Mouse (Mus musculus) forebrain, embryonic 13.5 days (tissue): ENCODE results near the gene Sh3pxd2a. TPM values are rescaled to one million over a fixed set of nuclear protein-coding genes. Genes with fewer than 3 reads are reported as not detected.

ENCODE experiments used
- ATAC-seq: fragments of 200-750 bp; cut with Nextera tagmentation; 2 replicates; pipeline ENCODE4 v1.8.0; 2017
- H3K27ac ChIP-seq: fragments of 300-500 bp; sonication (generic); 2 replicates; pipeline ENCODE4 v1.5.1; 2015; ENCODE audit warnings: inconsistent platforms, mild to moderate bottlenecking, moderate library complexity
- H3K27me3 ChIP-seq: fragments of 300-500 bp; sonication (generic); 2 replicates; pipeline ENCODE4 v1.6.1; 2015; ENCODE audit warnings: mild to moderate bottlenecking, inconsistent platforms
- H3K36me3 ChIP-seq: fragments of 300-500 bp; sonication (generic); 2 replicates; pipeline ENCODE4 v1.6.1; 2015; ENCODE audit warnings: mild to moderate bottlenecking, inconsistent platforms; ENCODE audit not compliant: poor library complexity, severe bottlenecking
- H3K4me1 ChIP-seq: fragments of 300-500 bp; sonication (generic); 2 replicates; pipeline ENCODE4 v1.6.1; 2015; ENCODE audit warnings: inconsistent platforms
- H3K4me2 ChIP-seq: fragments of 300-500 bp; sonication (generic); 2 replicates; pipeline ENCODE4 v1.6.1; 2015; ENCODE audit warnings: inconsistent platforms, mild to moderate bottlenecking, moderate library complexity
- H3K4me3 ChIP-seq: fragments of 300-500 bp; sonication (generic); 2 replicates; pipeline ENCODE4 v1.5.1; 2015; ENCODE audit warnings: mild to moderate bottlenecking, inconsistent platforms
- H3K9ac ChIP-seq: fragments of 300-500 bp; sonication (generic); 2 replicates; pipeline ENCODE4 v1.6.1; 2015; ENCODE audit warnings: mild to moderate bottlenecking, inconsistent platforms
- H3K9me3 ChIP-seq: fragments of 300-500 bp; sonication (generic); replicated peaks from 2 replicates; pipeline ENCODE4 v1.6.1; 2016; ENCODE audit warnings: inconsistent platforms
- WGBS: fragments of 180-500 bp; shearing (Covaris S2); methylation state at CpG from one replicate; pipeline ENCODE4 v1.1.7; 2015; 5-methylcytosine and 5-hydroxymethylcytosine counted together
- polyA plus RNA-seq: library from polyadenylated mRNA; unstranded; fragments of >200 nt; fragmentation: Nextera tagmentation; extraction: Ambion mirVana; gene quantifications from 2 replicates; pipeline ENCODE4 v1.2.1, GENCODE M21; 2015

The Sh3pxd2a gene
- polyA plus RNA-seq, 1 experiment from 2014 or later, result 3.6 TPM

GRCm38 (mm10) chr19:47412566-47413248 is 51.5 kb downstream of the Sh3pxd2a start:
- Histone ChIP-seq H3K4me1 (no peaks in the 10 kb centered on the region), H3K4me2 (no peak overlapping the region), H3K27me3 (no peaks in the 10 kb centered on the region), H3K9me3 (0 out of 2 replicates have a peak, but pooled peaks cover 5% of the 10 kb centered on the region), H3K9ac (no peak overlapping the region), H3K4me3 (no peak overlapping the region), H3K36me3 (no peaks in the 10 kb centered on the region), H3K27ac (no peak overlapping the region)
- no peak for ATAC-seq
- WGBS, result 80% methylated on average over 11 of the region's 11 CpGs

DNA sequence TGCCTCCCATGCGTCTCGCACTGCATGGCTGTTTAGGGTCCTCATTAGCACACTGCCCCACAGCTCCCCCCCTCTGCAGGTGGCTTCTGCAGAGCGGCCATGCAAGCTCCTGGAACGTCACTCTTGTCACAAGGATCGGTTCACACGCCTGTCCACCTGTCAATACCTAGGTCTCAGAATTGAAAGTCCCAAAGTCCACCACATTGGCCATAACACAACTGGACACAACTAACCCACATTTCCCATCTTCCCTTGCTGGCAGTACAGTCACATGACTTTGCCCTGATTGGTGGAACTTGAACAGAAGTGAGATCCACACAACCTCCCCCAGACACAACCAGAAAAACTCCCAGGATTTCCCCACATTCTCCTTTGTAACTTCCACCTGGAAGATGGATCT is 53.9 kb downstream of the Sh3pxd2a start:
- Histone ChIP-seq H3K27ac (no peak overlapping the region), H3K9me3 (0 out of 2 replicates have a peak, but pooled peaks cover 5% of the 10 kb centered on the region), H3K4me2 (no peak overlapping the region), H3K4me3 (no peak overlapping the region), H3K27me3 (no peaks in the 10 kb centered on the region), H3K9ac (no peak overlapping the region), H3K4me1 (no peaks in the 10 kb centered on the region), H3K36me3 (no peaks in the 10 kb centered on the region; the same call in 1 of the 2 replicates)
- 90% methylated on average over 6 of the region's 6 CpGs for WGBS
- ATAC-seq, result no peak

GRCm38 (mm10) chr19:47409142-47409541 is 55.1 kb downstream of the Sh3pxd2a start:
- Histone ChIP-seq H3K9me3 (0 out of 2 replicates have a peak, but pooled peaks cover 5% of the 10 kb centered on the region), H3K27me3 (no peaks in the 10 kb centered on the region), H3K4me1 (no peaks in the 10 kb centered on the region), H3K36me3 (no peaks in the 10 kb centered on the region; the same call in 1 of the 2 replicates), H3K27ac (no peak overlapping the region), H3K4me2 (no peak overlapping the region), H3K9ac (no peak overlapping the region), H3K4me3 (no peak overlapping the region)
- ATAC-seq, result no peak

- no peak for ATAC-seq
- H3K9ac ChIP-seq, result no peak overlapping the region
These were observed 55.5 kb downstream of the Sh3pxd2a start for GRCm38 (mm10) chr19:47408656-47409055.

DNA sequence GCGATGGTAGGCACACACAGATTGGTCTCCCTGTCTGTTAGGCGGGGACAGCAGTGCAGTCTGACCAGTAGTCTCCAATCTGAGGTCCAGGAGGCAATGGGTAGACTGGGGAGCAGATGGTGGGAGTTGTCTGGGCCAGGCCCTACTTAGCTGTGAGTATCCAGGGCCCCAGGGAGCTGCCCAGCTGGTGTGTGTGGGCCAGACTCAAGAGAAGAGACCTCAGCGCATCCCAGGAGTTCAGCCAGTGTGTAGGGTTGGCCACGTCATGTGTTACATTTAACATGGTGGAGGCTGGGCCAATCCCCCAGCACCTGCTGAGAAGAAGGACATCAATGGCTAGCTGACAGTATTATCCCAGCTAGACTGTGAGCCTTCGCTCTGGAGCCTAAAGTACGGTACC is 56.9 kb downstream of the Sh3pxd2a start:
- Histone ChIP-seq H3K27ac (no peak overlapping the region), H3K27me3 (no peaks in the 10 kb centered on the region), H3K9me3 (0 out of 2 replicates have a peak, but pooled peaks cover 5% of the 10 kb centered on the region), H3K4me2 (no peak overlapping the region), H3K4me1 (no peaks in the 10 kb centered on the region), H3K9ac (no peak overlapping the region), H3K36me3 (no peaks in the 10 kb centered on the region; the same call in 1 of the 2 replicates), H3K4me3 (no peak overlapping the region)
- 90% methylated on average over 6 of the region's 6 CpGs for WGBS
- no peak for ATAC-seq

More at GRCm38 (mm10) chr19:47408656-47409055, 55.5 kb downstream of the Sh3pxd2a start:
- Histone ChIP-seq H3K27ac (no peak overlapping the region), H3K4me2 (no peak overlapping the region), H3K27me3 (no peaks in the 10 kb centered on the region), H3K4me1 (no peaks in the 10 kb centered on the region), H3K36me3 (no peaks in the 10 kb centered on the region; the same call in 1 of the 2 replicates), H3K9me3 (0 out of 2 replicates have a peak, but pooled peaks cover 5% of the 10 kb centered on the region), H3K4me3 (no peak overlapping the region)
- WGBS, result 83% methylated on average over 7 of the region's 7 CpGs

DNA sequence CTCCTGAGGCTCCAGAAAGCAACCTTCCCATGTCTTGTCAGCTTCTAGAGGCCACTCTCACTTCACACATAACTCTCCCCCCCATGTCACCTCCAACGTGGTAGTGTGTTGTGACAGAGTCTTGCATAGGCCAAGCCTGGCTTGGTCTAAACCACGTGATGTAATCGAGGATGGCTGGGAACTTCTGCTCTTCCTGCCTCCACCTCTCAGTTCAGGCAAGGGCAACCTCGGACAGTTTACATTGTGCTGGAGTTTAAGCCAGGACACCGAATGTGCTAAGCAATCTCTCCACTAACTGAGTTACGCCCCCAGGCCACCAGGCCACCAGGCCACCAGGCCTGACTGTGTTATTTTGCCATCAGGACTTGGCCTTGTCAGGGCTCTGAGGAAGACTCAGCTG is 57.7 kb downstream of the Sh3pxd2a start:
- 82% methylated on average over 6 of the region's 6 CpGs for WGBS
- no peak for ATAC-seq
- no peaks in the 10 kb centered on the region for H3K27me3 ChIP-seq

GRCm38 (mm10) chr19:47405548-47405947 is 58.7 kb downstream of the Sh3pxd2a start:
- Histone ChIP-seq H3K4me1 (no peaks in the 10 kb centered on the region), H3K27me3 (no peaks in the 10 kb centered on the region), H3K36me3 (no peaks in the 10 kb centered on the region; the same call in 1 of the 2 replicates), H3K4me3 (no peak overlapping the region), H3K9ac (no peak overlapping the region), H3K27ac (no peak overlapping the region), H3K4me2 (no peak overlapping the region), H3K9me3 (0 out of 2 replicates have a peak, but pooled peaks cover 5% of the 10 kb centered on the region)
- WGBS, result 92% methylated on average over 8 of the region's 8 CpGs
- no peak for ATAC-seq

More for the DNA sequence above, 57.7 kb downstream of the Sh3pxd2a start:
- Histone ChIP-seq H3K36me3 (no peaks in the 10 kb centered on the region; the same call in 1 of the 2 replicates), H3K9ac (no peak overlapping the region), H3K27ac (no peak overlapping the region), H3K4me1 (no peaks in the 10 kb centered on the region), H3K4me3 (no peak overlapping the region), H3K4me2 (no peak overlapping the region), H3K9me3 (0 out of 2 replicates have a peak, but pooled peaks cover 5% of the 10 kb centered on the region)

- Histone ChIP-seq H3K36me3 (no peaks in the 10 kb centered on the region; the same call in 1 of the 2 replicates), H3K4me1 (no peaks in the 10 kb centered on the region), H3K4me2 (no peak overlapping the region), H3K4me3 (no peak overlapping the region), H3K27me3 (no peaks in the 10 kb centered on the region), H3K9me3 (0 out of 2 replicates have a peak, but pooled peaks cover 5% of the 10 kb centered on the region), H3K27ac (no peak overlapping the region), H3K9ac (no peak overlapping the region)
- WGBS, result 43% methylated on average over 3 of the region's 3 CpGs
- no peak for ATAC-seq
These were observed 60.5 kb downstream of the Sh3pxd2a start for GRCm38 (mm10) chr19:47403391-47404379.

GRCm38 (mm10) chr19:47402976-47403375 is 61.2 kb downstream of the Sh3pxd2a start:
- no peaks in the 10 kb centered on the region; the same call in 1 of the 2 replicates for H3K36me3 ChIP-seq
- ATAC-seq, result no peak
- H3K27me3 ChIP-seq, result no peaks in the 10 kb centered on the region
- no peak overlapping the region for H3K4me2 ChIP-seq
- H3K9me3 ChIP-seq, result 0 out of 2 replicates have a peak, but pooled peaks cover 2% of the 10 kb centered on the region
- H3K4me1 ChIP-seq, result no peaks in the 10 kb centered on the region
- H3K9ac ChIP-seq, result no peak overlapping the region
- no peak overlapping the region for H3K27ac ChIP-seq
- no peak overlapping the region for H3K4me3 ChIP-seq
- 48% methylated on average over 6 of the region's 6 CpGs for WGBS

GRCm38 (mm10) chr19:47402544-47402943 is 61.7 kb downstream of the Sh3pxd2a start:
- no peak overlapping the region for H3K4me3 ChIP-seq
- no peak overlapping the region for H3K4me2 ChIP-seq
- H3K4me1 ChIP-seq, result no peaks in the 10 kb centered on the region
- WGBS, result 84% methylated on average over 4 of the region's 4 CpGs
- no peaks in the 10 kb centered on the region for H3K27me3 ChIP-seq
- H3K9me3 ChIP-seq, result no peaks in the 10 kb centered on the region
- H3K27ac ChIP-seq, result no peak overlapping the region
- H3K36me3 ChIP-seq, result no peaks in the 10 kb centered on the region; the same call in 1 of the 2 replicates
- no peak for ATAC-seq
- no peak overlapping the region for H3K9ac ChIP-seq

DNA sequence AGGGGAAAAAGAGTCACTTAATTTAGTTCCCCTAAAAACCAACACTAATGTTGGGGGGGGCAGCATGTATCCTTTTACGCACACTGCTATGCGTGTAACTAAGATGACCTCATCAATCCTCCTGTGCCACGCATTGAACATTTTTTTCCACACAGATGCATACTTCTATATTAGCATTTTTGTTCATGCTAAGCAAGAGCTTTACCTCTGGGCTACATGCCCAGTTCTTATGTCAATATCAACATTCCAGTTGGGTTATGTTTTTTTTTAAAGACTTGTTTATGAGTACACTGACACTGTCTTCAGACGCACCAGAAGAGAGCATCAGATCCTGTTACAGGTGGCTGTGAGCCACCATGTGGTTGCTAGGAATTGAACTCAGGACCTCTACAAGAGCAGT is 64.5 kb downstream of the Sh3pxd2a start:
- no peak overlapping the region for H3K9ac ChIP-seq
- no peak overlapping the region for H3K27ac ChIP-seq
- no peaks in the 10 kb centered on the region for H3K4me1 ChIP-seq
- no peak overlapping the region for H3K4me3 ChIP-seq
- H3K36me3 ChIP-seq, result no peaks in the 10 kb centered on the region
- no peaks in the 10 kb centered on the region for H3K27me3 ChIP-seq
- H3K9me3 ChIP-seq, result no peaks in the 10 kb centered on the region
- 88% methylated on average over 4 of the region's 4 CpGs for WGBS
- ATAC-seq, result no peak
- H3K4me2 ChIP-seq, result no peak overlapping the region

DNA sequence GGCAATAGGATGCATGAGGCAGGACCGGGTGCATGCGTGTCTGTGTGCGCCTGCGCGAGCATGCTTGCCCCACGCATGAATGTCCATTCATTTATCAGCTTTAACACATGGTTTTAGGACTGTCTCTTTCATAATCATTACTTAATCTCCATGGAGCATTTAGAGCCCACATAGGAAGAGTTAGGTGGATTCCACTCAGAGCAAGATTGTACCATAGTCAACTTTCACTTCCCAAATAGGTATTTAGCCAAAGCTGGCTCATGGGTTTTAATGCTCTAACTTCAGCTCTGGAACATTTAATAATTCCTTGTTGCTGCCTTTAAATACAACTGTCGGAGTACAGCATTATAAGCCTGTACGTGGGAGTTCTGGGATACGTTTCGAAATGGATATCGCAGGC is 65.2 kb downstream of the Sh3pxd2a start:
- H3K9ac ChIP-seq, result no peak overlapping the region
- H3K9me3 ChIP-seq, result no peaks in the 10 kb centered on the region
- WGBS, result 95% methylated on average over 11 of the region's 11 CpGs
- H3K27me3 ChIP-seq, result no peaks in the 10 kb centered on the region
- ATAC-seq, result no peak
- no peaks in the 10 kb centered on the region for H3K4me1 ChIP-seq
- H3K4me2 ChIP-seq, result no peak overlapping the region
- no peak overlapping the region for H3K4me3 ChIP-seq
- H3K27ac ChIP-seq, result no peak overlapping the region
- no peaks in the 10 kb centered on the region for H3K36me3 ChIP-seq
